Mouse (Mus musculus) urinary bladder, postnatal 14 days (tissue): ENCODE results near the gene Rab6b.

Experiments
- DNase-seq: peaks from one replicate; pipeline ENCODE4 v3.0.0; 2021; ENCODE audit warnings: low spot score

Gene Rab6b

GRCm38 (mm10) chr9:103111621-103112470 is at the start of gene Rab6b:
Rab6b (plus strand) TSS chr9:103111787.
- no peak for DNase-seq

GRCm38 (mm10) chr9:103063591-103063990 is 48.0 kb upstream of the Rab6b start:
- no peak for DNase-seq

- DNase-seq, result no peak
Observed at GRCm38 (mm10) chr9:103066845-103067244, 44.7 kb upstream of the Rab6b start.

- DNase-seq, result no peak
Observed at GRCm38 (mm10) chr9:103067651-103068050, 43.9 kb upstream of the Rab6b start.

- peak; percentile 53 for DNase-seq
Observed at GRCm38 (mm10) chr9:103068769-103069168, 42.8 kb upstream of the Rab6b start.

GRCm38 (mm10) chr9:103071541-103072203 is 39.9 kb upstream of the Rab6b start:
- DNase-seq, result no peak

- DNase-seq, result no peak
Observed at GRCm38 (mm10) chr9:103072204-103072599, 39.4 kb upstream of the Rab6b start.

- no peak for DNase-seq
Observed at GRCm38 (mm10) chr9:103072926-103073515, 38.6 kb upstream of the Rab6b start.

GRCm38 (mm10) chr9:103076836-103077531 is 34.6 kb upstream of the Rab6b start:
- peak; percentile 43 for DNase-seq

- no peak for DNase-seq
Observed at GRCm38 (mm10) chr9:103078194-103078691, 33.3 kb upstream of the Rab6b start.

GRCm38 (mm10) chr9:103080211-103080610 is 31.4 kb upstream of the Rab6b start:
- no peak for DNase-seq

- DNase-seq, result no peak
Observed at GRCm38 (mm10) chr9:103082246-103082975, 29.2 kb upstream of the Rab6b start.

- no peak for DNase-seq
Observed at GRCm38 (mm10) chr9:103083405-103083804, 28.2 kb upstream of the Rab6b start.

GRCm38 (mm10) chr9:103086736-103087135 is 24.9 kb upstream of the Rab6b start:
- no peak for DNase-seq

- no peak for DNase-seq
Observed at GRCm38 (mm10) chr9:103087301-103087700, 24.3 kb upstream of the Rab6b start.

GRCm38 (mm10) chr9:103088661-103089060 is 22.9 kb upstream of the Rab6b start:
- no peak for DNase-seq

- DNase-seq, result peak; percentile 71
Observed at GRCm38 (mm10) chr9:103090116-103090875, 21.3 kb upstream of the Rab6b start.

- DNase-seq, result no peak
Observed at GRCm38 (mm10) chr9:103091039-103091883, 20.3 kb upstream of the Rab6b start.

GRCm38 (mm10) chr9:103092248-103092647 is 19.3 kb upstream of the Rab6b start:
- peak; percentile 79 for DNase-seq

GRCm38 (mm10) chr9:103093681-103094080 is 17.9 kb upstream of the Rab6b start:
- DNase-seq, result no peak
